Mouse (Mus musculus): ENCODE measurements at regions not wholly inside any gene's neighbourhood (a gene's known extent, or its start where the extent isn't known, plus 50 kb on each side); places are given as distances from the start of the nearest gene placed in this dataset.

- TF ChIP-seq POLR2A (IDR thresholded peaks at IDR 0.05; ENCODE audit: insufficient read depth, low read depth, low read length) (no peak), CTCF (IDR thresholded peaks at IDR 0.05) (no peak)
These were observed 394.9 kb downstream of the Mllt3 start for GRCm38 (mm10) chr4:87638380-87638646.
